Mouse (Mus musculus) forebrain, postnatal 0 days (tissue): Measurements from ENCODE around the gene Ccz1. TPM values are rescaled to one million over a fixed set of nuclear protein-coding genes. Genes with fewer than 3 reads are reported as not detected.

ENCODE experiments used
- ATAC-seq: fragments of 200-750 bp; cut with Nextera tagmentation; 2 replicates; pipeline ENCODE4 v1.8.0; 2017; ENCODE audit warnings: mild to moderate bottlenecking, moderate library complexity
- DNase-seq: peaks from one replicate; pipeline ENCODE4 v3.0.0-alpha.2; 2015
- H3K27ac ChIP-seq: fragments of 300-500 bp; sonication (generic); 2 replicates; pipeline ENCODE4 v1.5.1; 2014; ENCODE audit warnings: low read depth, mild to moderate bottlenecking, antibody characterized with exemption, low read length, moderate library complexity, mixed read lengths
- H3K27me3 ChIP-seq: fragments of 300-500 bp; sonication (generic); 2 replicates; pipeline ENCODE4 v1.6.1; 2014; ENCODE audit warnings: mild to moderate bottlenecking, low read length, mixed read lengths; ENCODE audit not compliant: insufficient read depth
- H3K36me3 ChIP-seq: fragments of 300-500 bp; sonication (generic); 2 replicates; pipeline ENCODE4 v1.6.1; 2014; ENCODE audit warnings: mild to moderate bottlenecking, moderate library complexity; ENCODE audit not compliant: insufficient read depth
- H3K4me1 ChIP-seq: fragments of 300-500 bp; sonication (generic); 2 replicates; pipeline ENCODE4 v1.6.1; 2014; ENCODE audit warnings: antibody characterized with exemption; ENCODE audit not compliant: insufficient read depth
- H3K4me2 ChIP-seq: fragments of 300-500 bp; sonication (generic); 2 replicates; pipeline ENCODE4 v1.6.1; 2014; ENCODE audit warnings: low read depth, mild to moderate bottlenecking, moderate library complexity
- H3K4me3 ChIP-seq: fragments of 300-500 bp; sonication (generic); 2 replicates; pipeline ENCODE4 v1.5.1; 2014; ENCODE audit warnings: low read depth, low read length, mixed read lengths
- H3K9ac ChIP-seq: fragments of 300-500 bp; sonication (generic); 2 replicates; pipeline ENCODE4 v1.6.1; 2014; ENCODE audit warnings: mild to moderate bottlenecking
- H3K9me3 ChIP-seq: fragments of 300-500 bp; sonication (generic); 2 replicates; pipeline ENCODE4 v1.6.1; 2016; ENCODE audit warnings: low read length
- CTCF ChIP-seq: sonication (generic); IDR thresholded peaks from 2 replicates; pipeline ENCODE4 v1.5.1; 2016; ENCODE audit warnings: antibody characterized with exemption, control low read depth, low read depth
- WGBS: fragments of 180-500 bp; shearing (Covaris S2); extraction: QIAGEN DNeasy Blood & Tissue Kit; methylation state at CpG from one replicate; pipeline ENCODE4 v1.1.7; 2014; 5-methylcytosine and 5-hydroxymethylcytosine counted together
- polyA plus RNA-seq: library from polyadenylated mRNA; unstranded; fragments of >200 nt; fragmentation: Nextera tagmentation; extraction: Ambion mirVana; gene quantifications from 2 replicates; pipeline ENCODE4 v1.2.1, GENCODE M21; 2015
- total RNA-seq: library from RNA; depleted of rRNA; stranded (reverse); fragments of >200 nt; gene quantifications from 2 replicates; pipeline ENCODE4 v1.2.3, GENCODE M21; 2014

Gene Ccz1
- total and polyA plus RNA-seq, 2 experiments from 2014 or later = 80.4 to 80.5 TPM

DNA sequence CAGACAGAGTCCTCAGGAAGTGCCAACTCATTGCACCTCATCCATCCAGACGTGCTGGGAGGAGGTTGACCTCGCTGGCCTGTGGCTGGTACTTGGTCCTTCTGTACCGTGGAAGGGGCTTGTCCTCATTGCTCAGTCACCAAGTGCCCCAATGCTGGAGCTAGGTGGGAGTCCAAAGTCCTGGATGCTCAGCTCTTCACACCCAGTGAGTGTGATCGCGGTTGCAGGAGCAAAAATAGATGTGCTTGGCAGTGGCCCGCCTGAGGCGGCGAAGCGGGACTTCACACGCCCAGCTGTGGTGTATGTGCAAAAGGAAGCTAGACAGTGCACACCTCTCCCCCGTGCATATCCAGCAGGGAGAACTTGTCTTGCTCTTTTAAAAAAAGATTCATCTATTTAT lies 28.5 kb upstream of the Ccz1 start:
- no peaks in the 10 kb centered on the region for H3K36me3 ChIP-seq
- H3K9ac ChIP-seq = no peak overlapping the region
- H3K9me3 ChIP-seq = no peaks in the 10 kb centered on the region
- H3K27me3 ChIP-seq = no peaks in the 10 kb centered on the region
- H3K4me1 ChIP-seq = no peaks in the 10 kb centered on the region
- H3K27ac ChIP-seq = no peak overlapping the region
- no peak for ATAC-seq
- no peak overlapping the region for H3K4me2 ChIP-seq
- H3K4me3 ChIP-seq = no peak overlapping the region
- no peak for DNase-seq
- no peak for TF ChIP-seq CTCF
- whole genome bisulfite sequencing = 89% methylated on average over 11 of the region's 11 CpGs

DNA sequence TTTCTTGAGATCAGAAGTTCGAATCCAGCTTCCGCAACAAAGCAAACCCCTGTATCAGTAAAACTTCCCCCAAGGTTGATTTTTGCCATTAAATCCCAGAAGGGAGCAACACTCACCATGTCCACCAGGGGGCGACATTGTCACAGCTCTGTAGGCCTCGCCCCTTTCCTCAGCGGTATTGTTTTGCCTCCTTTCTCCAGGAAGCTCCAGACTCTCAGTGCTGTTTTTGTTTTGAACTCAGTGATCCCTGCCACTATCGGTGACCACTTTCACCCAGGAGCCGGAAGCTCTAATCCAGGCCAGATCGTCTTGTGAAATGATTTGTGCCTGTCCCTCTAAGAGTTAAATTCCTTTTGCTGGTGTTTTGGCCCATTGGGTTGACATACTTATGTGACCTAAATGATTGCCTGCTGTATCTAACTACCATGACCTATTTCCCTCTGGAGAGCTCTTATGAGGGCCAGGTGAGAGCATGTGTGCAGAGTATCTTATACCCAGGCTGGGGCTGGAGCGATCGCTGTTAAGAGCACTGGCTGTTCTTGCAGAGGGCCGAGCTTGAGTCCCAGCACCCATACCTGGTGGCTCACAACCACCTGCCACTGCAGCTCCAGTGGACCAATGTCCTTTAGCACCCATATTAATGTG lies 26.2 kb upstream of the Ccz1 start:
- ATAC-seq (peak; percentile 55; the same call in 1 of the 2 replicates), DNase-seq (peak; percentile 83)
- TF ChIP-seq CTCF = peak; percentile 95
- Histone ChIP-seq H3K4me2 (0 out of 2 replicates have a peak overlapping the region, but pooled peaks have one; percentile 22), H3K9ac (no peak overlapping the region), H3K4me1 (no peaks in the 10 kb centered on the region), H3K36me3 (no peaks in the 10 kb centered on the region), H3K4me3 (no peak overlapping the region), H3K27ac (no peak overlapping the region), H3K9me3 (no peaks in the 10 kb centered on the region), H3K27me3 (no peaks in the 10 kb centered on the region)
- WGBS = 45% methylated on average over 11 of the region's 11 CpGs

DNA sequence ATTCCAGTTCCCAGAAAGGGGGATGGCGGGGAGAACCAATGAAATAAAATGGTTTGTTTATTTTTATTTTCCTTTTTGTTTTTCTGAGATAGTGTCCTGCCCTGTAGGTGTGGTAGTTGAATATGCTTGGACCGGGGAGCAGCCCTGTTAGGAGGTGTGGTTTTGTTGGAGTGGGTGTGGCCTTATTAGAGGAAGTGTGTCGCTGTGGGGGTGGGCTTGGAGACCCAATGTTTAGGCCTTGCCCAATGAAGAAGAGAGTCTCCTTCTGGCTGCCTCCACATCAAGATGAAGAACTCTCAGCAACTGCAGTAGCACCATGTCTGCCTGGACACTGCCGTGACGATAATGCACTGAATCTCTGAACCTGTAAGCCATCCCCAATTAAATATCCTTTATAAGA lies 25.2 kb upstream of the Ccz1 start:
- Histone ChIP-seq H3K27me3 (no peaks in the 10 kb centered on the region), H3K4me2 (no peak overlapping the region), H3K4me3 (no peak overlapping the region), H3K36me3 (no peaks in the 10 kb centered on the region), H3K4me1 (no peaks in the 10 kb centered on the region), H3K27ac (no peak overlapping the region), H3K9me3 (no peaks in the 10 kb centered on the region), H3K9ac (no peak overlapping the region)
- ATAC-seq (no peak), DNase-seq (no peak)
- 96% methylated on average over 5 of the region's 5 CpGs for WGBS
- no peak for TF ChIP-seq CTCF

DNA sequence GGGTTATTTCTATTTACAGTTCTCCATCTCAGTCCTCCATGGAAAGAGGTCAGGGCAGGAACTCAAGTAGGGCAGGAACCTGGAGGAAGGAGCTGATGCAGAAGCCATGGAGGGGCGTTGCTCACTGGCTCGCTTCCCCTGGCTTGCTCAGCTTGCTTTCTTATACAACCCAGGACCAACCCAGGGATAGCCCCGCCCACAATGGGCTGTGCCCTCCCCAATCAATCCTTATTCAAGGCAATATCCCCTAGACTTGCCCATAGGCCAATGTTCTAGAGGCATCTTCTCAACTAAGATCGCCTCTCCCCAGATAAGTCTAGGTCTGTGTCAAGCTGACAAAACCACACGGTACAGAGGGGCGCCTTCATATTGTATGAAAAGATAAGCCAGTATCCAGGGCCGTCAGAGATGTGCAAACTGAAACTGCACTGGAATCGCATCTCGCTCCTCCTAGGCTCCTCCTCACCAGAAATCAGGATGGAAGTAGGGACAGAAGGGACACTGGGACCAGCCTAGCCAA lies 24.5 kb upstream of the Ccz1 start:
- Histone ChIP-seq H3K4me1 (no peaks in the 10 kb centered on the region), H3K27me3 (no peaks in the 10 kb centered on the region), H3K9ac (no peak overlapping the region), H3K27ac (no peak overlapping the region), H3K4me3 (no peak overlapping the region), H3K4me2 (no peak overlapping the region), H3K9me3 (no peaks in the 10 kb centered on the region), H3K36me3 (no peaks in the 10 kb centered on the region)
- 81% methylated on average over 9 of the region's 9 CpGs for WGBS
- TF ChIP-seq CTCF = no peak
- ATAC-seq = no peak
- DNase-seq = no peak

DNA sequence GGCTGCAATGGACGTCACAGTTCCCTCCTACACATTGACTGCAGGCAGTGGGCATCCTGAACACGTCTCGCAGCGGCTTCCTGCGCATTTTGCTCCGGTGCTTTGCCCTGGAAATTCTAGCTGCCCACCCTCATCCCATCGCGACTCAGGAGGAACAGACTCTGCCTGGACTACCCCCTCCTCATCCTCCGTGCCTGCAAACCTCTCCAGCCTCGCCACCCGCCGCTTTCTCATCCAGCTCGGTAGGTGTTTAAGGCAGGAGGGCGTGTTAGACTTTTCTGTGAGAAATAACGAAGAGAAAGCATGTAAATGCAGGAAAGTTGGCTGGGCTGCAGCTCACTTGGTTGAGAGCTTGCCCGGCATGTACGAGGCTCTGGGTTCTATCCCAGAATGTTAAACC lies 22.3 kb upstream of the Ccz1 start:
- no peaks in the 10 kb centered on the region for H3K9me3 ChIP-seq
- H3K4me3 ChIP-seq = no peak overlapping the region; the same call in 1 of the 2 replicates
- ATAC-seq = no peak
- 56% methylated on average over 17 of the region's 17 CpGs for WGBS
- peak overlapping the region; percentile 29; the same call in 1 of the 2 replicates for H3K27ac ChIP-seq
- H3K36me3 ChIP-seq = no peaks in the 10 kb centered on the region
- peak overlapping the region; percentile 21 for H3K4me2 ChIP-seq
- no peaks in the 10 kb centered on the region for H3K27me3 ChIP-seq
- no peak for TF ChIP-seq CTCF
- DNase-seq = peak; percentile 14
- H3K4me1 ChIP-seq = no peaks in the 10 kb centered on the region
- no peak overlapping the region for H3K9ac ChIP-seq

DNA sequence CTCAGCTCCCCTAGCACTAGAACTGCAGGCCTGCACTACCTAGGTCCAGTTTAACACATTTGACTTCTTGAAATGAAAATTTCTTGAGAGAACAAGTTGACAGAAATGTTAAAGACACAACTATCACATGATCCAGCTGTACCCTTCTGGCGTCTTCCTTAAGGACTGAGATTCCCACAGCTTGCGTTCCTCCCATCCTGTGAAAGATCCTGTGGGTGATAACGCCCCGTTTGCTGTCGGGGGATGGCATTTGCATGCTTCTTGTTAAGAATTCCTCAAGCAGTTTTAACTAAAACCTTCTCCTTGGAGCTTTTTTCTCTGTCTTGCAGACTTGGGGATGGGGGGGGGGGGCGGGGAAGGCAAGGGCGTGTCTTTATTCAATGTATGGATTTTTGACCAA lies 19.9 kb upstream of the Ccz1 start:
- WGBS = 76% methylated on average over 7 of the region's 7 CpGs
- ATAC-seq = peak; percentile 48
- no peaks in the 10 kb centered on the region for H3K9me3 ChIP-seq

DNA sequence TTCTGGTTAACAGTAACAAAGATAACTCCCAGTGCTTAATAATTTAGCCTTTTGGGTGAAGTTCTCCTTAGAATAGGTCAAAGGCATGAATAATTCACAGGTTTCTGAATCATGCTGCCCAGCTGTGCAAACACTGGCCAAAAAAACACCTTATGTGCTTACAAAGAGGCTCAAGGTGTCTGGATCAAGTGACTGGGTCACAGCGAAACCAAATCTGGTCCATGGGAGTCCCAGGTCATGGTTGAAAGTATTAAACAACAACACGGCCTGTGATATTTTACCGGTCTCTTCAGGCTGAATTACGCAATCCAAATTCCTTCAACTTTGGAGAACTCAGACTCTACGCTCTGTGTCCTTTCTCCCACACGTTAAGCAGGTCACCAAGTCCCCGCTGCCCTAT lies 17.8 kb upstream of the Ccz1 start:
- TF ChIP-seq CTCF = no peak
- WGBS = 94% methylated on average over 7 of the region's 7 CpGs
- ATAC-seq = no peak
- no peak overlapping the region for H3K9ac ChIP-seq
- no peaks in the 10 kb centered on the region for H3K9me3 ChIP-seq
- no peak overlapping the region for H3K4me2 ChIP-seq
- no peaks in the 10 kb centered on the region for H3K27me3 ChIP-seq
- no peaks in the 10 kb centered on the region for H3K4me1 ChIP-seq
- DNase-seq = no peak
- H3K4me3 ChIP-seq = no peak overlapping the region
- H3K27ac ChIP-seq = no peak overlapping the region
- no peaks in the 10 kb centered on the region for H3K36me3 ChIP-seq

More for the DNA sequence above, 19.9 kb upstream of the Ccz1 start:
- no peak overlapping the region for H3K9ac ChIP-seq
- H3K4me1 ChIP-seq = no peaks in the 10 kb centered on the region
- no peaks in the 10 kb centered on the region for H3K36me3 ChIP-seq
- H3K4me2 ChIP-seq = no peak overlapping the region
- H3K4me3 ChIP-seq = no peak overlapping the region
- no peaks in the 10 kb centered on the region for H3K27me3 ChIP-seq
- TF ChIP-seq CTCF = no peak
- DNase-seq = peak; percentile 29
- no peak overlapping the region for H3K27ac ChIP-seq
